Mouse (Mus musculus) C2C12 (cell line): ENCODE measurements around the gene Saal1. TPM values are rescaled to one million over a fixed set of nuclear protein-coding genes. Genes with fewer than 3 reads are reported as not detected.
"Not testable (repeated sequence)": the region's sequence is repeated elsewhere in the genome, so short reads cannot be mapped to it uniquely, and the experiment has no call there.

ENCODE experiments used
- H3K27me3 ChIP-seq: one replicate; pipeline ENCODE4 v1.6.1; 2011; ENCODE audit not compliant: control insufficient read depth, insufficient read depth, insufficient read length
- H3K36me3 ChIP-seq: one replicate; pipeline ENCODE4 v1.6.1; 2011; ENCODE audit not compliant: control insufficient read depth, insufficient read depth
- H3K4me3 ChIP-seq: one replicate; pipeline ENCODE4 v1.5.1; 2011; ENCODE audit warnings: mild to moderate bottlenecking, control low read depth; ENCODE audit not compliant: poor library complexity, insufficient read depth, severe bottlenecking
- H3K79me2 ChIP-seq: one replicate; pipeline ENCODE4 v1.6.1; 2011; ENCODE audit not compliant: control insufficient read depth, insufficient read depth
- H3K79me3 ChIP-seq: one replicate; pipeline ENCODE4 v1.6.1; 2011; ENCODE audit warnings: low read depth, control low read depth
- H3ac ChIP-seq: one replicate; pipeline ENCODE3; 2011; ENCODE audit warnings: low read depth; ENCODE audit not compliant: control insufficient read depth, insufficient read length
- CEBPB ChIP-seq: IDR thresholded peaks from one replicate; pipeline ENCODE4 v1.6.1; 2011; ENCODE audit warnings: low read depth, mild to moderate bottlenecking, control low read depth, moderate library complexity
- CTCF ChIP-seq: IDR thresholded peaks from one replicate; pipeline ENCODE4 v1.5.1; 2011; ENCODE audit not compliant: control insufficient read depth, insufficient read depth, insufficient read length
- FOSL1 ChIP-seq: IDR thresholded peaks from one replicate; pipeline ENCODE4 v1.8.0; 2011; ENCODE audit warnings: mild to moderate bottlenecking, low read length; ENCODE audit not compliant: poor library complexity, insufficient read depth, severe bottlenecking
- MAX ChIP-seq: IDR thresholded peaks from one replicate; pipeline ENCODE4 v1.6.1; 2011; ENCODE audit warnings: mild to moderate bottlenecking, control low read depth
- MYOD1 ChIP-seq: IDR thresholded peaks from one replicate; pipeline ENCODE4 v1.6.1; 2011; ENCODE audit warnings: low read depth; ENCODE audit not compliant: control insufficient read depth, insufficient read length
- MYOG ChIP-seq: IDR thresholded peaks from one replicate; pipeline ENCODE4 v1.6.1; 2011; ENCODE audit not compliant: control insufficient read depth, insufficient read length; ENCODE audit errors: extremely low read depth
- USF1 ChIP-seq: IDR thresholded peaks from one replicate; pipeline ENCODE4 v1.6.1; 2011; ENCODE audit warnings: low read depth, mild to moderate bottlenecking, control low read depth, moderate library complexity
- polyA plus RNA-seq: library from polyadenylated mRNA; unstranded; fragments of >200 nt; fragmentation: generic; extraction: Trizol; gene quantifications from one replicate; pipeline ENCODE4 v1.2.1, GENCODE M21; 2012; ENCODE audit warnings: missing spikeins

Saal1 gene
- polyA plus RNA-seq, 1 experiment = 17.7 TPM

- no peaks in the 10 kb centered on the region for H3K79me3 ChIP-seq
- H3K27me3 ChIP-seq = no peaks in the 10 kb centered on the region
- no peak overlapping the region for H3K4me3 ChIP-seq
- TF ChIP-seq FOSL1 (no peak), USF1 (no peak), MYOG (no peak), MYOD1 (no peak), CEBPB (no peak), MAX (no peak), CTCF (no peak)
- no peaks in the 10 kb centered on the region for H3K79me2 ChIP-seq
- H3K36me3 ChIP-seq = no peaks in the 10 kb centered on the region
- H3ac ChIP-seq = no peak overlapping the region
Observed at GRCm38 (mm10) chr7:46680732-46681131, 29.7 kb downstream of the Saal1 start.

GRCm38 (mm10) chr7:46679044-46679443, 31.4 kb downstream of the Saal1 start:
- not testable (repeated sequence) for H3K36me3 ChIP-seq, H3K27me3 ChIP-seq, H3ac ChIP-seq, H3K79me2 ChIP-seq, H3K79me3 ChIP-seq, H3K4me3 ChIP-seq

GRCm38 (mm10) chr7:46678417-46678816, 32.1 kb downstream of the Saal1 start:
- Histone ChIP-seq H3K4me3 (no peak overlapping the region), H3K36me3 (no peaks in the 10 kb centered on the region), H3K79me3 (no peaks in the 10 kb centered on the region), H3K27me3 (no peaks in the 10 kb centered on the region), H3ac (no peak overlapping the region), H3K79me2 (no peaks in the 10 kb centered on the region)
- TF ChIP-seq CTCF = no peak
- no peak for TF ChIP-seq CEBPB
- TF ChIP-seq MYOD1 = no peak
- no peak for TF ChIP-seq USF1
- TF ChIP-seq MAX = no peak
- no peak for TF ChIP-seq MYOG
- no peak for TF ChIP-seq FOSL1

GRCm38 (mm10) chr7:46676808-46677360, 33.6 kb downstream of the Saal1 start:
- TF ChIP-seq USF1 (no peak), MYOD1 (no peak), CEBPB (no peak)
- Histone ChIP-seq H3K27me3 (no peaks in the 10 kb centered on the region), H3ac (no peak overlapping the region), H3K36me3 (no peaks in the 10 kb centered on the region), H3K79me3 (no peaks in the 10 kb centered on the region), H3K79me2 (no peaks in the 10 kb centered on the region), H3K4me3 (no peak overlapping the region)

- Histone ChIP-seq H3K4me3 (no peak overlapping the region), H3K36me3 (no peaks in the 10 kb centered on the region), H3ac (no peak overlapping the region), H3K79me2 (no peaks in the 10 kb centered on the region), H3K79me3 (no peaks in the 10 kb centered on the region), H3K27me3 (no peaks in the 10 kb centered on the region)
- no peak for TF ChIP-seq CTCF
- no peak for TF ChIP-seq MYOG
- TF ChIP-seq MAX = no peak
- TF ChIP-seq MYOD1 = no peak
- no peak for TF ChIP-seq CEBPB
- no peak for TF ChIP-seq USF1
- TF ChIP-seq FOSL1 = no peak
Observed at GRCm38 (mm10) chr7:46675886-46676285, 34.6 kb downstream of the Saal1 start.

GRCm38 (mm10) chr7:46675061-46675460, 35.4 kb downstream of the Saal1 start:
- Histone ChIP-seq H3K27me3 (no peaks in the 10 kb centered on the region), H3K79me2 (no peaks in the 10 kb centered on the region), H3ac (no peak overlapping the region), H3K4me3 (no peak overlapping the region), H3K36me3 (no peaks in the 10 kb centered on the region), H3K79me3 (no peaks in the 10 kb centered on the region)
- TF ChIP-seq MAX (no peak), FOSL1 (no peak), MYOD1 (no peak), MYOG (no peak), USF1 (no peak), CEBPB (no peak), CTCF (no peak)

GRCm38 (mm10) chr7:46672160-46672672, 38.3 kb downstream of the Saal1 start, which contains the start of gene Tph1:
Tph1 (minus strand) TSS chr7:46672537.
- Histone ChIP-seq H3K27me3 (no peaks in the 10 kb centered on the region), H3K79me2 (no peaks in the 10 kb centered on the region), H3K36me3 (no peaks in the 10 kb centered on the region), H3ac (no peak within 1 kb of the TSS), H3K79me3 (no peaks in the 10 kb centered on the region), H3K4me3 (no peak within 1 kb of the TSS)
- TF ChIP-seq CTCF = no peak
- no peak for TF ChIP-seq CEBPB
- TF ChIP-seq MYOD1 = no peak
